Mouse (Mus musculus): ENCODE measurements around the gene Atpif1. TPM values are rescaled to one million over a fixed set of nuclear protein-coding genes. Genes with fewer than 3 reads are reported as not detected.

The Atpif1 gene
- total and polyA plus RNA-seq, 2 experiments from 2014 or later, result 341 to 1,637 TPM

DNA sequence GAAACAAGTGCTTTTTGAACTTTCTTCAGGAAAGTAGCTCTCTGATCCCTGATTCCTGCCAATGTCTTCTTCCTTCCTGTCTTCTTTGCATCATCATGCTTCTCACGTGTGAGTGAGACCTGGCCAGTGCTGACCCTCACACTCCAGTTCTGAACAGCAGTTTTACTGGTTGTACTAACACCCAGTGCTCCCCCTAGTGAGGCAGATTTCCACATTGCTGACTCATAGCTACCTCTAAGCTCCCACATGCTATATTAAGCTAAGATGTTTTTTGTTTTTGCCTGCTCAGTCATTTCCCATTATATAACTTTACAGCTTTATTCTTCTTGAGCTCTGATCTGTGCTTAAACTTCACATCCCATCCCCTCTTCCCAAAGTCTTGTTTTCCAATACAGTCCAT, 9.3 kb upstream of the Atpif1 start:
- H3K36me3 ChIP-seq (ENCODE audit: insufficient read depth, low read length), result peaks cover 48% of the 10 kb centered on the region
- TF ChIP-seq CTCF (IDR thresholded peaks at IDR 0.05; ENCODE audit: low read depth), result no peak
- DNase-seq (ENCODE audit: low spot score), result no peak
- H3K9ac ChIP-seq (replicated peaks; ENCODE audit: low read length), result no peak overlapping the region
- H3K4me3 ChIP-seq (ENCODE audit: low read length), result no peak overlapping the region
- ATAC-seq, result no peak
- no peaks in the 10 kb centered on the region for H3K9me3 ChIP-seq (ENCODE audit: low read length)
- H3K4me2 ChIP-seq (ENCODE audit: low read depth, low read length), result no peak overlapping the region
- no peaks in the 10 kb centered on the region for H3K27me3 ChIP-seq (ENCODE audit: insufficient read depth, low read length)
- WGBS, result 65% methylated on average over 1 of the region's 1 CpGs
- no peaks in the 10 kb centered on the region for H3K4me1 ChIP-seq (ENCODE audit: insufficient read depth, low read length)
- H3K27ac ChIP-seq, result no peak overlapping the region

DNA sequence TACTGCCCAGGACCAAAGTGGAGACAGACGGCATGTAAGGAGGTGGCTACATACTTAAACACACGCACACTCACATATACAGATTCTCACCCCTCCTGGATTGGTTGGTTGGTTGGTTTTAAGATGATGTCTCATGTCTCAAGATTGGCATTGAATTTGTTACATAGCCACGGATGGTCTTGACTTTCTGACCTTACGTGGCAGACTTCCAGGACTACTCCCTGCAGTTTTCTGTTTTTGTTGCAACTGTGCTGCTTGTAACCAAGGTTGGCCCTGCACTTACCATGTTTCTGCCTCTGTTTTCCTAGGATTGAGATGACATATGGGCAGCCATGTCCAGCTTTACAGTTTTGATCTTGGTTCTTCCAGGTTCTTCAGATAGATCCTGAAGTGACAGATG, 8.0 kb upstream of the Atpif1 start:
- DNase-seq (ENCODE audit: low spot score), result no peak
- no peak overlapping the region for H3K9ac ChIP-seq (replicated peaks; ENCODE audit: low read length)

DNA sequence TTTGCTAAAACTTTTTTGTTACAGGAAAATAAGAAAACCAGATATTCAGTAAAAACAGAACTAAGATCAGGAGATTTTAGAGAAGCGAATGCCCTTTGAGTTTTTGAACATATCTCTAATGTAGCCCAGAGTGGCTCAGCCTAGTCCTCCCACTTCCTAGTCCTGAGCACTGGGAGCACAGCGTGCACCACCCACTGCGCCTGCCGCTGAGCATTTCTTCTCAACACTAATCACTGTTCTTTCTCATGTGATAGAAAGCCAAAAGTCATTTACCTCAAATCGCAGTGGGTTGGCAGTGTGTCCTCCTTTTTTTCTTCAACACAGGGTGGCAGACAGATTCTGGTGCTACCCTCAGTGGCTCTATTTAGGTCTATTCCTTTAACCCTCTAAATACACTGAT, 6.0 kb upstream of the Atpif1 start:
- no peak for DNase-seq (ENCODE audit: low spot score)
- Histone ChIP-seq H3K9me3 (ENCODE audit: low read length) (no peaks in the 10 kb centered on the region), H3K36me3 (ENCODE audit: insufficient read depth, low read length) (peaks cover 33% of the 10 kb centered on the region), H3K4me1 (ENCODE audit: insufficient read depth, low read length) (peaks cover 10% of the 10 kb centered on the region), H3K4me2 (ENCODE audit: low read depth, low read length) (no peak overlapping the region), H3K27ac (no peak overlapping the region), H3K9ac (replicated peaks; ENCODE audit: low read length) (no peak overlapping the region), H3K4me3 (ENCODE audit: low read length) (no peak overlapping the region), H3K27me3 (ENCODE audit: insufficient read depth, low read length) (no peaks in the 10 kb centered on the region)
- no peak for TF ChIP-seq CTCF (IDR thresholded peaks at IDR 0.05; ENCODE audit: low read depth)
- 88% methylated on average over 5 of the region's 5 CpGs for WGBS
- no peak for ATAC-seq

More for the DNA sequence above, 8.0 kb upstream of the Atpif1 start:
- no peaks in the 10 kb centered on the region for H3K9me3 ChIP-seq (ENCODE audit: low read length)
- H3K4me2 ChIP-seq (ENCODE audit: low read depth, low read length), result no peak overlapping the region
- H3K36me3 ChIP-seq (ENCODE audit: insufficient read depth, low read length), result peaks cover 42% of the 10 kb centered on the region
- H3K4me3 ChIP-seq (ENCODE audit: low read length), result no peak overlapping the region
- H3K27ac ChIP-seq, result no peak overlapping the region
- no peak for TF ChIP-seq CTCF (IDR thresholded peaks at IDR 0.05; ENCODE audit: low read depth)
- peaks cover 6% of the 10 kb centered on the region for H3K4me1 ChIP-seq (ENCODE audit: insufficient read depth, low read length)
- ATAC-seq, result no peak
- WGBS, result 87% methylated on average over 4 of the region's 4 CpGs
- H3K27me3 ChIP-seq (ENCODE audit: insufficient read depth, low read length), result no peaks in the 10 kb centered on the region

DNA sequence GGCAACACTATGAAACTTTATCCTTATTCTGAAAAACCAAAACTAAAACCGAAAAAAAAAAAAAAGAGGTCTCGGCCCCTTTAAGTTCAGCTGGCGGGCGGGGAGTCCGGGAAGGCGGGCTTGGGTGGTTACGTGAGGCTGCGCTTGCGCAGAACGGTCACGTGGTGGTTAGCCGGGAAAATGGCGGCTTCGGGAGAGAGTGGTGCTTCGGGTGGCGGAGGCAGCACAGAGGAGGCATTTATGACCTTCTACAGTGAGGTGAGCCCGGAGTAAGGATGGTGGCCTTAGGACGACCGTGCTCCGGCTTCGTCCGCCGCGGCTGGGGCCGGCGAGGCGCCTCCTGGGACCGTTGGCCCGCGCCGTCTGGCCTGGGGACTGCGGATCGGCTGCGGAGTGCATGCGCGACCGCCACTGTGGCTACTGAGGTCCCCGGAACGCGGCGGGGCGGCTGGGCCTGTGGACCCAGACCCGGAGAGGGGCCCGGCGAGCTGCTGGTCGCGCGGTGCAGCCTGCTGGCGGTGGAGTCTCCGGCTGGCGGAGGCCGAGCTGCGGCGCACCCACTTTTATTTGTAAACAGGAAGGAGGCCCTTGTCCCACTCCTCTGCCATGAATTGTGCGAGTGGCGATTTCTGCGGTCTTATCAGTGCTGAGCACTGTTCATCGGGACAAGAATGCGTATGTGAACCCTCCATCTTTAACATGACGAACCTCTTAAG, 2.1 kb upstream of the Atpif1 start, which contains the start of gene Dnajc8:
Gene Dnajc8, plus strand, starts transcription at position 145 of the 716 bp plus-strand sequence.
- Histone ChIP-seq H3K27ac (peak within 1 kb of the TSS; percentile 85), H3K4me2 (ENCODE audit: low read depth, low read length) (peak within 1 kb of the TSS; percentile 95), H3K36me3 (ENCODE audit: insufficient read depth, low read length) (peaks cover 7% of the 10 kb centered on the region; the same call in 1 of the 2 replicates), H3K4me1 (ENCODE audit: insufficient read depth, low read length) (peaks cover 18% of the 10 kb centered on the region), H3K9ac (replicated peaks; ENCODE audit: low read length) (peak within 1 kb of the TSS; percentile 89), H3K9me3 (ENCODE audit: low read length) (no peaks in the 10 kb centered on the region), H3K27me3 (ENCODE audit: insufficient read depth, low read length) (no peaks in the 10 kb centered on the region), H3K4me3 (ENCODE audit: low read length) (peak within 1 kb of the TSS; percentile 100)
- TF ChIP-seq CTCF (IDR thresholded peaks at IDR 0.05; ENCODE audit: low read depth), result no peak
- WGBS, result under 1% methylated on average over 60 of the region's 60 CpGs
- ATAC-seq, result peak; percentile 78
- DNase-seq (ENCODE audit: low spot score), result peak; percentile 97

DNA sequence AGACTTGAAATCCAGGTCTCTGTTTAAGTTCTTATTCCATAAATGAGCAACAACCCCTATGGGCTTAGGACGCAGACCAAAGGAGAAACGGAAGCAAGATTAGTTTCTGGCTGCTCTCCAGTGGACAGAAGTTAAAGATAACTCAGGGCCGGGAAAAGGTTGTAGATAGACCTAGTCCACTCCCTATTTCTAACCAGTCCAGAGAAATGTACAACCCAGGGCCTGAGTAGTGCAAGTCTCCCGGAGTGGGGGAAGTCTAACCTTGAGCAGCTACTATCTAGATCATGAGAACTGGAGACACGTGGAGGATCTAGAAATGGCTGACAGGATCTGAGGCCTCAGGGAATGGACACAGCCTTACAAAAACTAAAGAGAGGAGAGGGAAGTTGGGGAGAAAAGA, 963 bp downstream of the Atpif1 start:
- peak overlapping the region; percentile 74 for H3K4me3 ChIP-seq (ENCODE audit: low read length)
- H3K4me1 ChIP-seq (ENCODE audit: insufficient read depth, low read length), result peaks cover 18% of the 10 kb centered on the region
- WGBS, result 14% methylated on average over 5 of the region's 5 CpGs
- peak overlapping the region; percentile 93 for H3K9ac ChIP-seq (replicated peaks; ENCODE audit: low read length)
- peaks cover 6% of the 10 kb centered on the region; the same call in 1 of the 2 replicates for H3K36me3 ChIP-seq (ENCODE audit: insufficient read depth, low read length)
- H3K4me2 ChIP-seq (ENCODE audit: low read depth, low read length), result peak overlapping the region; percentile 86
- H3K9me3 ChIP-seq (ENCODE audit: low read length), result no peaks in the 10 kb centered on the region
- TF ChIP-seq CTCF (IDR thresholded peaks at IDR 0.05; ENCODE audit: low read depth), result no peak
- H3K27ac ChIP-seq, result peak overlapping the region; percentile 99
- no peaks in the 10 kb centered on the region for H3K27me3 ChIP-seq (ENCODE audit: insufficient read depth, low read length)
- 0 out of 2 replicates have a peak, but pooled peaks have one; percentile 4 for ATAC-seq
- DNase-seq (ENCODE audit: low spot score), result peak; percentile 30

DNA sequence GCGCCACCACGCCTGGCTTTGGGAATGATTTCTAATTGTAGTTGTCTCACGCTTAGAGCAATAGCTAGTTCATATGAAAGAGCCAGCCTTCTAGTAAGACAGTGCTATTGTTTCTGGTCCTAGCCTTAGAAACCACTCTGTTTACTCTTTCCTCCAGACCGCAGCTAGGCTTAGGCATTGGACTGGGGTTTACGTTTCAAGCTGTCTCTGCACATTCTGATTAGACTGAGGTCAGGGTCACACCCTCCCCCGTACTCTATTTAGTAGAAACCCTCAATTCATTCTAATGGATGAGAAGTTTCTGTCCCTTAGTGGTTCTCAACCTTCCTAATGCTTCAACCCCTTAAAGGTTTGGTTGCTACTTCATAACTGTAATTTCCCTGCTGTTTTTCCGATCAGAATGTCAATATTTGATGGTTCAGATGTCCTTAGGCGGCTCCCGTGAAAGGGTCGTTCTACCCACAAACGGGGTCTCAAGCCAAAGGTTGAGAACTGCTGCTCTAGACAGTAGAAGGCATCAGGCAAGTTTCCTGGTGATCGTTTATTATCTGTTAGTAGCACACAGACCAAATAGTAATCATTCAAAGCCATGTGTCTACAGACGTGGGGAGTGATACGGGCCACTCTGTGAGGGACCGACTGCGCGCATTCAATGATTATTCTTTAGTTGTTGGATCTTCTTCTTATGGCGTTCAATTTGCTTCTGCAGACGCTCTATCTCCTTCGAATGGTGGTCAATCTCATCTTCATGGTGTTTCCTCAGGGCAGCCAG, 3.2 kb downstream of the Atpif1 start:
- 95% methylated on average over 20 of the region's 20 CpGs for WGBS
- DNase-seq (ENCODE audit: low spot score), result no peak
- Histone ChIP-seq H3K4me3 (ENCODE audit: low read length) (no peak overlapping the region), H3K9ac (replicated peaks; ENCODE audit: low read length) (no peak overlapping the region), H3K36me3 (ENCODE audit: insufficient read depth, low read length) (peaks cover 6% of the 10 kb centered on the region; the same call in 1 of the 2 replicates), H3K4me1 (ENCODE audit: insufficient read depth, low read length) (peaks cover 8% of the 10 kb centered on the region; the same call in 1 of the 2 replicates), H3K27ac (no peak overlapping the region), H3K9me3 (ENCODE audit: low read length) (no peaks in the 10 kb centered on the region), H3K4me2 (ENCODE audit: low read depth, low read length) (no peak overlapping the region), H3K27me3 (ENCODE audit: insufficient read depth, low read length) (no peaks in the 10 kb centered on the region)
- ATAC-seq, result no peak
- TF ChIP-seq CTCF (IDR thresholded peaks at IDR 0.05; ENCODE audit: low read depth), result no peak
